Mouse (Mus musculus) brain, embryonic 14.5 days (tissue): ENCODE data around the gene Smim26.

Experiments used
- CTCF ChIP-seq: fragments of 200-500 bp; IDR thresholded peaks from 2 replicates; pipeline ENCODE4 v1.5.1; 2012; ENCODE audit warnings: inconsistent platforms, mild to moderate bottlenecking, moderate library complexity, borderline replicate concordance; ENCODE audit not compliant: insufficient read depth, insufficient read length; ENCODE audit errors: extremely low read depth
- POLR2A ChIP-seq: fragments of 200-500 bp; IDR thresholded peaks from 2 replicates; pipeline ENCODE4 v1.6.1; 2012; ENCODE audit warnings: mild to moderate bottlenecking, inconsistent platforms, borderline replicate concordance; ENCODE audit not compliant: poor library complexity, insufficient read depth, insufficient read length, severe bottlenecking; ENCODE audit errors: extremely low read depth

GRCm38 (mm10) chr2:144617074-144617874, 23.4 kb downstream of the Smim26 start:
- TF ChIP-seq CTCF (no peak), POLR2A (no peak)
